Mouse (Mus musculus) cortical plate, adult 2 months (tissue): ENCODE data around the gene Foxo6.

Experiments used
- CTCF ChIP-seq: fragments of 200-500 bp; IDR thresholded peaks from 2 replicates; pipeline ENCODE4 v1.5.1; 2011; ENCODE audit warnings: mild to moderate bottlenecking, control low read depth, low read length; ENCODE audit not compliant: insufficient read depth; ENCODE audit errors: extremely low read depth
- POLR2A ChIP-seq: fragments of 200-500 bp; IDR thresholded peaks from 2 replicates; pipeline ENCODE4 v1.6.1; 2011; ENCODE audit warnings: mild to moderate bottlenecking, low read length, control low read depth; ENCODE audit not compliant: insufficient read depth; ENCODE audit errors: extremely low read depth

GRCm38 (mm10) chr4:120267683-120268082 is 19.5 kb downstream of the Foxo6 start:
- TF ChIP-seq POLR2A: no peak
- TF ChIP-seq CTCF: no peak
